Mouse (Mus musculus) spleen, postnatal 0 days (tissue): Measurements from ENCODE around the gene Olfr429. TPM values are rescaled to one million over a fixed set of nuclear protein-coding genes. Genes with fewer than 3 reads are reported as not detected.

ENCODE experiments used
- polyA plus RNA-seq: library from polyadenylated mRNA; unstranded; fragments of >200 nt; fragmentation: Nextera tagmentation; extraction: Ambion mirVana; gene quantifications from 2 replicates; pipeline ENCODE4 v1.2.1, GENCODE M21; 2015

Gene Olfr429
- polyA plus RNA-seq: not detected in 2 replicates

DNA sequence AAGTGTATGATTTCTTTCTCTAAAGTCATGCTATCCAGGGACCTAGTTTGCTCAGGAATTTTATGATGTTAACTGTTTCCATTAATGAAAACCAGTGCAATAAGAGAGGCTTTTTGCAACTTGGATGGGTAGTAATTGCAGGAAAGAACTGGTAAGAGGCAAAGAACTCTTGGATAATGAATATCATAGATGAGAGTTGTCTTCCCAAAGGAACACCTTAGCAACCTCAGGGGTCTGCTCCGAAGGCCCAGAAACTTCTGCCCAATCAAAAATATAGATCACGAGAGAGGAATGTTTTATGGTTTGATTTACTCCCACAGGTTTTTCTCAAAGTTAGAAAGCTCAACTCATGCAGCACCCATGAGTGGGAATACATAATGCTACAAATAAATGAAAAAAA is at the start of gene Olfr429:
TSS of gene Olfr429 (plus strand) at position 301 of the 400 bp plus-strand sequence.

DNA sequence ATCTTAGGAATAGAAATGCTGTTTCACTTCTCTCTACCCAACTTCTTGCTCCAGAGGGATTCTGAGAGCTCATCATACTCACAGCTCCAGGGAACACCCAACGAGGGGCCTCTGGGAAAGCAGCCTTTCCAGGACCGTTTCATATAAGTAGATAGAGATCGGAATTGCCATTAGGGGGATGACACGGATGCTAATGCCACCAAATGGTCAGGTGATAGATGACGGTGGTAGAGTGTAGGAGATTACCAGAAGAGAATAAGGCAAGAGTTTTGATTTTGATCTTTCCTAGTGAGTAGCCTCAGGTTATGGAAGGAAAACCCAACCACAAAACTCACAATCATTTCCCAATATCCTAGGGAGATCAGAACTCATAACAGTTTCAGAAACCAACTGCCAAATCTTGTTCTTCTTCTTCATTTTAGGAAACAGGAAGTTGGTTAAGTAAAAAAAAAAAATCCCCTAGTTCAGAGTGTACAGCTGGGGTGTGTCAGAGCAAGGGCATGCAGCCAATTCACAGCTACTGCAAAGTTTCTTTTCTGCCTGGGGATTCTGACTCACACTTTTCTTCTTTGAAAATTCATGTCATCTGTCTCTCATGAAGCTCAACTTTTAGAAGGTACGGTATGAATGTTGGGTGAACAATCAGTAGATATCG is 43.5 kb upstream of the Olfr429 start, which contains the start of gene Olfr433:
TSS of gene Olfr433 (plus strand) at position 183 of the 655 bp plus-strand sequence.

DNA sequence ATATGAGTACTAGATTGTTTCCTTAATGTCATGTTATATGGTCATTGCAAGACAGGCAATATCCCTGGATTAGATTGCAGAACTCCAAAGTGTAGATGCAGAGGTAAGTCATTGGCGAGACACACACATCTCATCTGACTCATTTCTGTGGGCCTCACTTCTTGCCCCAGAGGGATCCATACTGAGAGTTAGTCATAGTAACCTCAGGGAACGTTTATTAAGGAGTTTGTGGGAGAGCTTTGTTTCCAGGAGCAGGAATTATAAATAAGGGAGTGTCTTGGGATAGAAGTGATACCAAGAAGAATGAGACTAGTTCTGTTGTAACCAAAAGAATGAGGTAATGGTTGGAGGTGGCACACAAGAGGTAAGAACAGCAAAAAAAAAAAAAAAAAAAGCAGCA is 35.2 kb upstream of the Olfr429 start, which contains the start of gene Olfr432:
TSS of gene Olfr432 (plus strand) at position 313 of the 400 bp plus-strand sequence.

DNA sequence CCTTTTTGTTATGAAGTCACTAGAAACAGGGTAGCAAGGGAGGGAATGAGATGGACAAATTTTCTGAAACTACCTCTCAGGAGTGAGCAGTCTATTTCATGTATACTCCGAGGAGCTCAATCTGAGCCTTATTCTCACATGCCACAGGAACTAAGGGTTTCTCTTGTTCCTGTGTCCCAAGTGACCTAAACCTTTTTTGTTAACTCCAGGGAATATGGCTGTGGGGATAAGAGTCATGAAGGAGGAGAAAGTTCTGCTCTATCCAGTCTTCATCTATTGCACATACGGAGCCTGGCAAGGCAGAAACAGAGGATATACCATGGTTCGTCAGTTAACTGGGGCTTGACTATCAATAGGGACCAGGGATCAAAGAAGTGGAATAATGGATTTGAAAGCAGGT is 17.8 kb upstream of the Olfr429 start, which contains the start of gene Olfr430:
TSS of gene Olfr430 (plus strand) at position 301 of the 400 bp plus-strand sequence.

DNA sequence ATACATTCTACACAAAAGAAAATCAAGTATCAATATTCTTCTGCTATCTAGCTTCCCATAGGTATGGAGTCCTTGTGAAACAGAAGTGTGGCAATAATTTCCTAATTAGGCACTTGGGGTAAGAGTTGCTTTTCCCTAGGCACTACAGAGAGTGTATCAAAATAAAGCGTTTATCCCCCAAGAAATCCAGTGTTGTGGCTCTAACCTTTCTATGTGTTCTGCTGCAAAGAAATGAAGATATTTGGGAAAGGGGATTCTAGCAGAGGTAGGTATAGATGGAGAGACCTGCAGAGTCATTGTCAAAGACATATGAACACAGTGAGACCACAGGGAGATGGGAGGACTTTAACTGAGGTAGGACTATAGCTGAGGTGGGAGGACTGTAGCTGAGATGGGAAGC is 12.5 kb downstream of the Olfr429 start, which contains the start of gene Olfr427:
TSS of gene Olfr427 (plus strand) at position 301 of the 400 bp plus-strand sequence.

DNA sequence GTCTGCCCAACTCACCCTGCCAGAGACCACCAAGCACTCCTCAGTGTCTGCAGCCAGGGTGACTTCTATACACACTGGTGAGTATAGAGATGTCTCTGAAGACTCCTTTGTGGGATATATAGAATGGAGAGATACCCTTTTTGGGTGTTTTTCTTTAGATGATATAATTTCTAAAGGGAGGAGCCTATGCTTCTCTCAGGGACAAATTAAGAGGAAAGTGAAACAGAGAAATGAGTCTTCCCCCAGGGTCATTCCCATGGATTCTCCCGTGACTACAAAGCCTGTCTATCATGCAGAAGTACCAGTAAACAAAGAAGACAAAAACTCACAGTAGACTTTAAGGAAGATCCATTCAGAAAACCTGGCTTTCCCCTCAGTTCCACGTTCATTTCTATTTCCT is 36.9 kb downstream of the Olfr429 start, which contains the start of gene Olfr231:
TSS of gene Olfr231 (minus strand) at position 101 of the 400 bp plus-strand sequence.

DNA sequence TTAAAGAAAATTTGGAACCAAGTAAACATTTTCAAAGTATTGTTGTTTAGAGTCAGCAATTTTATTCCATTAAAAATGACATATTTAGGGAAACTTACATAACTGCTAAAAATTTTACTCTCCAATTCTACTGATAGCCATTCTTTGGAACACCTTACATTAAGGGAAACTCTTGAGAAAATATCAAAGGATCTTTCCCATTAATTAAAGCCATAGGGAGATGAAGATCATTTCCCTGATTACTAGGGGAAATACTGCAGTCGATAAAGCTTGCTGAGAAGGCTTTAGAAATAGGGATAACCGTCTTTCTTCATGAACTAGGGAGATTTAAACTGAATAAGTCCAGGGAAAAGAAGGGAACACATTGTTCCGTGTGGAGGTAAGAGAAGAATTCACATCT is 47.1 kb downstream of the Olfr429 start, which contains the start of gene Olfr424:
TSS of gene Olfr424 (plus strand) at position 301 of the 400 bp plus-strand sequence.

Other genes starting within 250 kb of the Olfr429 start
- 3.1 and 5.0 TPM in 2 replicates for gene Ifi211, start 171.3 kb upstream of the Olfr429 start, polyA plus RNA-seq
- gene Mndal, start 141.8 kb upstream of the Olfr429 start, polyA plus RNA-seq: 14.2 and 25.4 TPM in 2 replicates
- 9.3 and 17.2 TPM in 2 replicates for gene Ifi203, start 141.7 kb upstream of the Olfr429 start, polyA plus RNA-seq
- not detected in 2 replicates for gene Ifi202b, start 101.6 kb upstream of the Olfr429 start, polyA plus RNA-seq
- 2.0 and 5.2 TPM in 2 replicates for gene Ifi205, start 52.5 kb upstream of the Olfr429 start, polyA plus RNA-seq
- gene Olfr433, start 43.6 kb upstream of the Olfr429 start, polyA plus RNA-seq: 0.24 and 0.26 TPM in 2 replicates
- gene Olfr432, start 35.1 kb upstream of the Olfr429 start, polyA plus RNA-seq: not detected in 2 replicates
- gene Olfr430, start 17.7 kb upstream of the Olfr429 start, polyA plus RNA-seq: not detected in 2 replicates
- gene Olfr427, start 12.6 kb downstream of the Olfr429 start, polyA plus RNA-seq: not detected in 2 replicates
- gene Olfr231, start 36.8 kb downstream of the Olfr429 start, polyA plus RNA-seq: not detected in 2 replicates
- gene Olfr424, start 47.2 kb downstream of the Olfr429 start, polyA plus RNA-seq: 0.08 TPM in 1 of 2 replicates, not detected in the other
- gene Olfr420, start 71.3 kb downstream of the Olfr429 start, polyA plus RNA-seq: 0.24 and 0.75 TPM in 2 replicates
- 20.5 and 22.8 TPM in 2 replicates for gene Spta1, start 88.4 kb downstream of the Olfr429 start, polyA plus RNA-seq
- 0.25 and 0.30 TPM in 2 replicates for gene Olfr419, start 167.7 kb downstream of the Olfr429 start, polyA plus RNA-seq
- gene Mptx1, start 246.2 kb downstream of the Olfr429 start, polyA plus RNA-seq: not detected in 2 replicates